Mouse (Mus musculus): ENCODE measurements around the gene Cramp1l. TPM values are rescaled to one million over a fixed set of nuclear protein-coding genes. Genes with fewer than 3 reads are reported as not detected.

The Cramp1l gene
- total RNA-seq (2022) = 1 to 10 TPM; 6.2 to 6.9 (median 6.7) TPM

- DNase-seq (ENCODE audit: low spot score in 2 of 2) = peak; percentile 98 to 99
These were observed at the start of gene Cramp1l, which contains the start of gene Ift140 for GRCm38 (mm10) chr17:25015655-25016291. Gene Cramp1l, minus strand, starts transcription at chr17:25015788. Gene Ift140, plus strand, starts transcription at chr17:25016085.

GRCm38 (mm10) chr17:25065189-25065588 lies 49.6 kb upstream of the Cramp1l start:
- DNase-seq (ENCODE audit: low spot score in 2 of 2) = no peak

- peak; percentile 37 to 43 for DNase-seq (ENCODE audit: low spot score in 2 of 2)
These were observed 48.8 kb upstream of the Cramp1l start for GRCm38 (mm10) chr17:25064351-25064750.

- DNase-seq (ENCODE audit: low spot score in 2 of 2) = no peak
These were observed 48.3 kb upstream of the Cramp1l start for GRCm38 (mm10) chr17:25063872-25064271.

GRCm38 (mm10) chr17:25063261-25063660 lies 47.7 kb upstream of the Cramp1l start:
- no peak for DNase-seq (ENCODE audit: low spot score in 2 of 2)

GRCm38 (mm10) chr17:25057041-25057440 lies 41.5 kb upstream of the Cramp1l start:
- DNase-seq (ENCODE audit: low spot score in 2 of 2) = no peak

- no peak for DNase-seq (ENCODE audit: low spot score in 2 of 2)
These were observed 37.7 kb upstream of the Cramp1l start for GRCm38 (mm10) chr17:25053274-25053673.

- peak in 1 of 2 experiments; percentile 27 for DNase-seq (ENCODE audit: low spot score in 2 of 2)
These were observed 31.6 kb upstream of the Cramp1l start for GRCm38 (mm10) chr17:25047143-25047542.

GRCm38 (mm10) chr17:25045281-25045680 lies 29.7 kb upstream of the Cramp1l start:
- no peak for DNase-seq (ENCODE audit: low spot score in 2 of 2)

GRCm38 (mm10) chr17:25044879-25045278 lies 29.3 kb upstream of the Cramp1l start:
- DNase-seq (ENCODE audit: low spot score in 2 of 2) = no peak

- DNase-seq (ENCODE audit: low spot score in 2 of 2) = no peak
These were observed 20.6 kb upstream of the Cramp1l start for GRCm38 (mm10) chr17:25036183-25036582.

GRCm38 (mm10) chr17:25016292-25017132 lies 924 bp upstream of the Cramp1l start:
- peak; percentile 40 to 55 for DNase-seq (ENCODE audit: low spot score in 2 of 2)

GRCm38 (mm10) chr17:25014841-25015570 lies 582 bp downstream of the Cramp1l start:
- peak; percentile 6 to 8 for DNase-seq (ENCODE audit: low spot score in 2 of 2)

GRCm38 (mm10) chr17:25013606-25014501 lies 1.7 kb downstream of the Cramp1l start:
- DNase-seq (ENCODE audit: low spot score in 2 of 2) = peak in 1 of 2 experiments; percentile 15

GRCm38 (mm10) chr17:25007480-25007879 lies 8.1 kb downstream of the Cramp1l start:
- no peak for DNase-seq (ENCODE audit: low spot score in 2 of 2)

GRCm38 (mm10) chr17:25005102-25005501 lies 10.5 kb downstream of the Cramp1l start:
- DNase-seq (ENCODE audit: low spot score in 2 of 2) = no peak

- no peak for DNase-seq (ENCODE audit: low spot score in 2 of 2)
These were observed 20.9 kb downstream of the Cramp1l start for GRCm38 (mm10) chr17:24994721-24995120.

- no peak for DNase-seq (ENCODE audit: low spot score in 2 of 2)
These were observed 28.4 kb downstream of the Cramp1l start for GRCm38 (mm10) chr17:24987221-24987620.

- no peak for DNase-seq (ENCODE audit: low spot score in 2 of 2)
These were observed 54.5 kb downstream of the Cramp1l start for GRCm38 (mm10) chr17:24960852-24961715.

Measured in gastrocnemius, adult 8-10 months (tissue).